Mouse (Mus musculus): ENCODE data around the gene Rnase11. TPM values are rescaled to one million over a fixed set of nuclear protein-coding genes. Genes with fewer than 3 reads are reported as not detected.
A peak's percentile ranks its signal among the peaks of the same experiment; 100 is the strongest.

Rnase11 gene
- polyA plus RNA-seq, 1 experiment from 2014 or later: not detected

DNA sequence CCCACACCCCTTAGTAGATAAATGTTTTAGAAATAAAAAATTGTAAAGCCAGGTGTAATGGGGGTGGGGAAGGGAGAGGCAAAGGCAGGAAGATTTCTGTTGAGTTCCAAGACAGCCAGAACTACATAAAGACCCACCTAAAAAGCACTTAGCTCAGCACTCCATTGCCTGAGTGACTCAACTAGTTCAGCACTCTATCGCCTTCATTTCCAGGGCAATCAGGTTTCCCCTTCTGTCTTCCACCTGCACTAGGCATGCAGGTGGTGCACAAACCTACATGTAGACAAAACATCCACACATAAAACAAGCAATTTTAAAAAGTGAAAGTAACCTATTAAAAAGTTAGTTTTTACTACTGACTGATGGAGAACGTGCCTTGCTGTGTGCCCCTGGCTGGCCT is 35.1 kb upstream of the Rnase11 start:
- no peaks in the 10 kb centered on the region for H3K27me3 ChIP-seq (ENCODE audit: control insufficient read depth, insufficient read depth, low read length)
- no peak for ATAC-seq (ENCODE audit: insufficient number of reproducible peaks, insufficient read depth, low FRiP score, low read depth)
- H3K4me1 ChIP-seq (ENCODE audit: control insufficient read depth, insufficient read depth, low read length): no peaks in the 10 kb centered on the region
- no peak overlapping the region for H3K4me3 ChIP-seq (ENCODE audit: low read depth, low read length)
- H3K9me3 ChIP-seq (ENCODE audit: control insufficient read depth, low read depth, low read length): no peaks in the 10 kb centered on the region
- H3K4me2 ChIP-seq (replicated peaks; ENCODE audit: low read depth, low read length): no peak overlapping the region
- H3K9ac ChIP-seq (replicated peaks; ENCODE audit: low read depth, low read length): no peak overlapping the region
- H3K36me3 ChIP-seq (ENCODE audit: control insufficient read depth, insufficient read depth, low read length): no peaks in the 10 kb centered on the region
- WGBS: 82% methylated on average over 2 of the region's 2 CpGs
- no peak overlapping the region for H3K27ac ChIP-seq (ENCODE audit: low read length)

DNA sequence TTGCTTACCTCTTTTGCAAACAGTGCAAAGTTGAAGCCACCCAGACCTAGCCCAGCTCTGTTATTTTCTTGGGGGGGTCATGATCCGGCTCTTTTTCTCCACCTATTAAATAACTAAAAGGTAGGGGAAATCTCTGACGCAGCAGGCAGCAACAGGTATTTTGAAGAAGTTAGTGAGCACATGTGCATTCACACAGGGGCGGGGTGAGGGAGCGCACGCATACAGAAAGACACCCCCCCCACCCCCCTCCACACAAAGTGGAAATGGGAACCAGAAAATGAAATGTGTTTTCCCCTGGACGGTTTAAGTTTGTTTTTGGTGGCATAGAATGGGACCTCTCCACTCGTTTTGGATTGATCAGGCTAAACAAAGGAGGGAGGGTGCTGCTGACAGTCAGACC is 33.8 kb upstream of the Rnase11 start:
- Histone ChIP-seq H3K4me3 (ENCODE audit: low read depth, low read length) (peak overlapping the region; percentile 47), H3K9me3 (ENCODE audit: control insufficient read depth, low read depth, low read length) (no peaks in the 10 kb centered on the region), H3K9ac (replicated peaks; ENCODE audit: low read depth, low read length) (no peak overlapping the region), H3K36me3 (ENCODE audit: control insufficient read depth, insufficient read depth, low read length) (no peaks in the 10 kb centered on the region), H3K27me3 (ENCODE audit: control insufficient read depth, insufficient read depth, low read length) (no peaks in the 10 kb centered on the region), H3K4me1 (ENCODE audit: control insufficient read depth, insufficient read depth, low read length) (no peaks in the 10 kb centered on the region), H3K27ac (ENCODE audit: low read length) (no peak overlapping the region), H3K4me2 (replicated peaks; ENCODE audit: low read depth, low read length) (peak overlapping the region; percentile 76)
- no peak for ATAC-seq (ENCODE audit: insufficient number of reproducible peaks, insufficient read depth, low FRiP score, low read depth)
- WGBS: 12% methylated on average over 7 of the region's 7 CpGs

- no peaks in the 10 kb centered on the region for H3K27me3 ChIP-seq (ENCODE audit: control insufficient read depth, insufficient read depth, low read length)
- WGBS: 3% methylated on average over 40 of the region's 40 CpGs
- H3K4me2 ChIP-seq (replicated peaks; ENCODE audit: low read depth, low read length): peak overlapping the region; percentile 76
- H3K4me1 ChIP-seq (ENCODE audit: control insufficient read depth, insufficient read depth, low read length): no peaks in the 10 kb centered on the region
- ATAC-seq (ENCODE audit: insufficient number of reproducible peaks, insufficient read depth, low FRiP score, low read depth): peak; percentile 47; the same call in 1 of the 2 replicates
- H3K4me3 ChIP-seq (ENCODE audit: low read depth, low read length): peak overlapping the region; percentile 47
- no peaks in the 10 kb centered on the region for H3K36me3 ChIP-seq (ENCODE audit: control insufficient read depth, insufficient read depth, low read length)
- H3K27ac ChIP-seq (ENCODE audit: low read length): no peak overlapping the region
- no peaks in the 10 kb centered on the region for H3K9me3 ChIP-seq (ENCODE audit: control insufficient read depth, low read depth, low read length)
- H3K9ac ChIP-seq (replicated peaks; ENCODE audit: low read depth, low read length): peak overlapping the region; percentile 50; the same call in 1 of the 2 replicates
These were observed 32.9 kb upstream of the Rnase11 start for GRCm38 (mm10) chr14:51082599-51083581.

DNA sequence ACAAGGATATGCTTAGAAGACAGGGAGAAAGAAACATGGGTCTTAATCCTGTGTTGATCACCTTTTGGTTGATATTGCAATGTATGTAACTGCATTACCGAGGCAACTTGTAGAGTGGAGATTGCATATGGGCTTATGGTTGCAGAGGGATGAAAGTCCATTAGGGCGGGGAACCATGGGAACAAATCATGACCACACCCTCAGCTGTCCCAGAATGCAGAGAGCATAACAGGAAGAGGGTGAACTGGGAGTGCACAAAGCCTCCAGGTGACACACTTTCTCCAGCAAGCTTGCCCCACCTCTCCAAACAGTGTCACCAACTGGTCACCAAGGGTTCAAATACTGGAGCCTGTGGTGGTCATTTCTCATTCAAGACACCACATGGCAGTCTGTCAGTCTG is 31.1 kb upstream of the Rnase11 start:
- H3K4me2 ChIP-seq (replicated peaks; ENCODE audit: low read depth, low read length): no peak overlapping the region
- WGBS: 93% methylated on average over 2 of the region's 2 CpGs
- H3K27ac ChIP-seq (ENCODE audit: low read length): no peak overlapping the region
- no peaks in the 10 kb centered on the region for H3K9me3 ChIP-seq (ENCODE audit: control insufficient read depth, low read depth, low read length)
- no peak overlapping the region for H3K4me3 ChIP-seq (ENCODE audit: low read depth, low read length)
- H3K27me3 ChIP-seq (ENCODE audit: control insufficient read depth, insufficient read depth, low read length): no peaks in the 10 kb centered on the region
- H3K36me3 ChIP-seq (ENCODE audit: control insufficient read depth, insufficient read depth, low read length): no peaks in the 10 kb centered on the region
- ATAC-seq (ENCODE audit: insufficient number of reproducible peaks, insufficient read depth, low FRiP score, low read depth): no peak
- H3K9ac ChIP-seq (replicated peaks; ENCODE audit: low read depth, low read length): no peak overlapping the region
- H3K4me1 ChIP-seq (ENCODE audit: control insufficient read depth, insufficient read depth, low read length): no peaks in the 10 kb centered on the region

- Histone ChIP-seq H3K27ac (ENCODE audit: low read length) (no peak overlapping the region), H3K4me1 (ENCODE audit: control insufficient read depth, insufficient read depth, low read length) (no peaks in the 10 kb centered on the region), H3K9me3 (ENCODE audit: control insufficient read depth, low read depth, low read length) (no peaks in the 10 kb centered on the region), H3K27me3 (ENCODE audit: control insufficient read depth, insufficient read depth, low read length) (no peaks in the 10 kb centered on the region), H3K9ac (replicated peaks; ENCODE audit: low read depth, low read length) (no peak overlapping the region), H3K4me3 (ENCODE audit: low read depth, low read length) (no peak overlapping the region), H3K4me2 (replicated peaks; ENCODE audit: low read depth, low read length) (no peak overlapping the region), H3K36me3 (ENCODE audit: control insufficient read depth, insufficient read depth, low read length) (no peaks in the 10 kb centered on the region)
- 91% methylated on average over 1 of the region's 1 CpGs for whole genome bisulfite sequencing
- no peak for ATAC-seq (ENCODE audit: insufficient number of reproducible peaks, insufficient read depth, low FRiP score, low read depth)
These were observed 29.2 kb upstream of the Rnase11 start for GRCm38 (mm10) chr14:51079180-51079579.

GRCm38 (mm10) chr14:51074335-51074734 is 24.4 kb upstream of the Rnase11 start, which contains the start of gene Olfr750:
Olfr750 (minus strand) TSS chr14:51074435.
- Histone ChIP-seq H3K27ac (ENCODE audit: low read length) (no peak within 1 kb of the TSS), H3K4me3 (ENCODE audit: low read depth, low read length) (no peak within 1 kb of the TSS), H3K9ac (replicated peaks; ENCODE audit: low read depth, low read length) (no peak within 1 kb of the TSS), H3K9me3 (ENCODE audit: control insufficient read depth, low read depth, low read length) (no peaks in the 10 kb centered on the region), H3K27me3 (ENCODE audit: control insufficient read depth, insufficient read depth, low read length) (no peaks in the 10 kb centered on the region), H3K4me2 (replicated peaks; ENCODE audit: low read depth, low read length) (no peak within 1 kb of the TSS), H3K36me3 (ENCODE audit: control insufficient read depth, insufficient read depth, low read length) (no peaks in the 10 kb centered on the region), H3K4me1 (ENCODE audit: control insufficient read depth, insufficient read depth, low read length) (no peaks in the 10 kb centered on the region)
- ATAC-seq (ENCODE audit: insufficient number of reproducible peaks, insufficient read depth, low FRiP score, low read depth): no peak
- 83% methylated on average over 3 of the region's 3 CpGs for WGBS

- no peak for ATAC-seq (ENCODE audit: insufficient number of reproducible peaks, insufficient read depth, low FRiP score, low read depth)
- H3K27ac ChIP-seq (ENCODE audit: low read length): no peak overlapping the region
- H3K9me3 ChIP-seq (ENCODE audit: control insufficient read depth, low read depth, low read length): no peaks in the 10 kb centered on the region
- no peaks in the 10 kb centered on the region for H3K4me1 ChIP-seq (ENCODE audit: control insufficient read depth, insufficient read depth, low read length)
- no peaks in the 10 kb centered on the region for H3K36me3 ChIP-seq (ENCODE audit: control insufficient read depth, insufficient read depth, low read length)
- H3K9ac ChIP-seq (replicated peaks; ENCODE audit: low read depth, low read length): no peak overlapping the region
- no peak overlapping the region for H3K4me2 ChIP-seq (replicated peaks; ENCODE audit: low read depth, low read length)
- 92% methylated on average over 2 of the region's 2 CpGs for WGBS
- H3K27me3 ChIP-seq (ENCODE audit: control insufficient read depth, insufficient read depth, low read length): no peaks in the 10 kb centered on the region
- no peak overlapping the region for H3K4me3 ChIP-seq (ENCODE audit: low read depth, low read length)
These were observed 19.7 kb upstream of the Rnase11 start for GRCm38 (mm10) chr14:51069617-51070016.

GRCm38 (mm10) chr14:51068956-51069355 is 19.0 kb upstream of the Rnase11 start:
- 51% methylated on average over 5 of the region's 5 CpGs for WGBS
- Histone ChIP-seq H3K4me2 (replicated peaks; ENCODE audit: low read depth, low read length) (no peak overlapping the region), H3K4me1 (ENCODE audit: control insufficient read depth, insufficient read depth, low read length) (no peaks in the 10 kb centered on the region), H3K9me3 (ENCODE audit: control insufficient read depth, low read depth, low read length) (no peaks in the 10 kb centered on the region), H3K4me3 (ENCODE audit: low read depth, low read length) (no peak overlapping the region), H3K27me3 (ENCODE audit: control insufficient read depth, insufficient read depth, low read length) (no peaks in the 10 kb centered on the region), H3K36me3 (ENCODE audit: control insufficient read depth, insufficient read depth, low read length) (no peaks in the 10 kb centered on the region), H3K9ac (replicated peaks; ENCODE audit: low read depth, low read length) (no peak overlapping the region), H3K27ac (ENCODE audit: low read length) (no peak overlapping the region)
- no peak for ATAC-seq (ENCODE audit: insufficient number of reproducible peaks, insufficient read depth, low FRiP score, low read depth)
